Mouse (Mus musculus): ENCODE results near the gene Selenoh.

GRCm38 (mm10) chr2:84627036-84627435 is 43.5 kb downstream of the Selenoh start:
- TF ChIP-seq CTCF (IDR thresholded peaks at IDR 0.05; ENCODE audit: low read depth): no peak
- TF ChIP-seq EP300 (optimal IDR thresholded peaks at IDR 0.05): no peak
